Mouse (Mus musculus): ENCODE measurements around the gene Bloc1s5.

- TF ChIP-seq CTCF (conservative IDR thresholded peaks at IDR 0.05; ENCODE audit: insufficient read depth, insufficient read length, low read depth, low read length), result no peak
- TF ChIP-seq POLR2A (IDR thresholded peaks at IDR 0.05; ENCODE audit: low read depth, low read length), result no peak
Measured at GRCm38 (mm10) chr13:38546754-38547153, 88.2 kb downstream of the Bloc1s5 start.

Measured in kidney, adult 2 months (tissue).